Mouse (Mus musculus): Measurements from ENCODE around the gene Sorcs3.

The Sorcs3 gene

DNA sequence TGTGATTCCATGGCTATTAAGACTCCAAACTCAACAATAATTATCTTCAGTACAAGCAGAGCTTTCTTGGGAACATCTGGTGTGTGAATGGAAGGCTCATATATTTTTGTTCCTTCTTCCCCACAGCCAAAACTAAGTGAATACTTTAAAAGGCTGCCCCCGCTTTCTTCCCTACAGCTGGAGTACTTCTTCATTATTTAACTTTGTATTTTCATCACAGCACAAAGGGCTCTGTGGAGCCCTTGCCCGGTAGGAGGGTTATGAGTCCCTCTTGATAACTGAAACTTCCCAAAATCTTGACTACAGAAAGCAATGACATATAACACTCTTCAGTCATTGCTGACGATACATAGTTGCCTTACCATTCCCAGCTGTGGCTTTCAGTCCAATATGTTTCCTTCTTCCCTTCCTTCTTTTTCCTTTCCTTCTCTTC is 615.5 kb downstream of the Sorcs3 start:
- DNase-seq (ENCODE audit: low spot score in 2 of 2): no peak

DNA sequence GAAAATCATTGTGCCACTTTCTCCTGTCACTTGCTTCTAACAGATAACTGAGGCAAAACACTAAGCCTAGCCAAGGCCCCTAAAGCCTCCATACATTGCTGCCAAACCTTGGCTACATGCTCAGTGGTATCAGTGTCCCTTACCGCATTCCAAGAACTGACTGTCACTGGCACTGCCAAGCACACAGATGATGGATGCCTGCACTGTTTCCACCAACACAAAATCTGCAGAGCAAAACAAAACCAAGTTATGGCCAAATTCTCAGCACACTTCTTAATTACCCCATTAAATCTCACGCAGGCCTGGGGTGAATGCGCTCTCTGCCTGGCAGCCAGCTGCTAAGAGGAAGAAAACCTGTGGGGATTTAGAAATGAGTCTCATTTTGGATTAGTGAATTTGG is 628.5 kb downstream of the Sorcs3 start:
- DNase-seq (ENCODE audit: low spot score in 2 of 2): no peak

DNA sequence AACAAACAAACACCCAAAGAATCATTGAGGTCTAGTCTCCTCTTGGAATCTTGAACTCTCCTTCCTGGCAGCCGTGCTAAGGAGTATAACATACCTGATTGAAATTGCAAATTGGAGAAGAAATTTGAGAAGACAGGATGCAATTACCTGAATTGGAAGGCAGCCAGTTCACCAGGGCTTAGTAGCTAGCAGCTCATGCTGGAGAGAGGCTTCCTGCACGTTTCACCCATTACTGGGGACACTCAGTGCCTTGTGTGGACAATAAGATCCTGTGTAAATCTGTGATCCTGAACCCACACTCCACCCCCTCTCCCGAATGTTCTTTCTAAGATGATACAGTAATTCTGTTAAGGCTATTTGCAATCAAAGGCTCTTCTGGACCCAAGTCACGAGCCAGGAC is 633.6 kb downstream of the Sorcs3 start:
- no peak for DNase-seq (ENCODE audit: low spot score in 2 of 2)

DNA sequence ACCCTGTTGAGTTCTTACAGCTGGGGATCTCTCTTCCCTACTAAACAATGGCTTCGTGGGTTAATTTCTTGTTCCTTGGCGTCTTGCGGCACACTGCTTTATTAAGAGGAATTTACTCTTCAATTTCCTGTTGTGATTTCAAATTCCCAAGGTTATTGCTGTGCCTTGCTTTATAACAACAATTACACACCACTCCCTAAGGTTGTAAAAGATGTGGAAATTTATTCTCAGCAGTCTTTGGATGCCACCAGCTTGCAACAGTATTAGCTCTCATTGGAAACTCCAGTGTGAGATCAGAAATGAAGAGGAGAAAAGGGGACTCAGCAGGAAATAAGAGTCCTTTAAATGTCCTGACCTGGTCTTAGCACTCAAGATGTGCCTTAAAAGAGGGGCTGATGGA is 641.9 kb downstream of the Sorcs3 start:
- DNase-seq (ENCODE audit: low spot score in 2 of 2): no peak

DNA sequence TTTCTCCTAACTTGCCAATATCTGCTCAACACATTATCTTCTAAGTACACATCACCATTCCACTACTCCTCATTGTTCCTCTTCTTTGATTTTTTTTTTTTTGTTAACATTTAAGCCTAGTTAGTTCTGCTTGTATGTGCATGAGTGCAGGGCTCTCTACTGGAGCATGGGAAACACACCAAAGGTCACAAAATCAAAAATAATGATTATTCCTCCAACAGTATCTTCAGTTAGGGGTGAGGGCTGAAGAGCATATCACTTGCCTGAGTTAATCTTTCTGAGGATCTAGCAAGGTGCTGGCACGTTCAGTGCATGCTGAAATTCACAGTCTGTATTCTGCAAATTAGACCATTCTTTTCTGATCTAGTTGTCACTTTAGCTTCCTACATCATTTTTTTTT is 644.6 kb downstream of the Sorcs3 start:
- DNase-seq (ENCODE audit: low spot score in 2 of 2): no peak

Measured in urinary bladder, adult 18-20 months (tissue).